Mouse (Mus musculus): ENCODE measurements at regions not wholly inside any gene's neighbourhood (a gene's known extent, or its start where the extent isn't known, plus 50 kb on each side); places are given as distances from the start of the nearest gene placed in this dataset. TPM values are rescaled to one million over a fixed set of nuclear protein-coding genes. Genes with fewer than 3 reads are reported as not detected.

Small RNAs in the stretch of these regions (microRNA-seq; reads per million reads assigned to microRNA genes)
- gene Gm24271 = not detected
